Mouse (Mus musculus): ENCODE data around the gene Rnf214. TPM values are rescaled to one million over a fixed set of nuclear protein-coding genes. Genes with fewer than 3 reads are reported as not detected.
A peak's percentile ranks its signal among the peaks of the same experiment; 100 is the strongest.

The Rnf214 gene
- polyA plus RNA-seq, 1 experiment from 2014 or later: 29.5 TPM

GRCm38 (mm10) chr9:45854136-45854535 is 52.6 kb downstream of the Rnf214 start:
- Histone ChIP-seq H3K36me3 (ENCODE audit: insufficient read depth, low read length) (peaks cover 16% of the 10 kb centered on the region; the same call in 1 of the 2 replicates), H3K27ac (ENCODE audit: low read length) (no peak overlapping the region), H3K27me3 (replicated peaks; ENCODE audit: insufficient read depth, low read length) (no peaks in the 10 kb centered on the region), H3K4me1 (ENCODE audit: insufficient read depth, low read depth, low read length) (0 out of 2 replicates have a peak, but pooled peaks cover 3% of the 10 kb centered on the region), H3K9ac (replicated peaks; ENCODE audit: low read depth) (no peak overlapping the region), H3K4me3 (ENCODE audit: low read depth, low read length) (no peak overlapping the region), H3K4me2 (replicated peaks; ENCODE audit: low read depth, low read length) (no peak overlapping the region), H3K9me3 (ENCODE audit: low read length) (no peaks in the 10 kb centered on the region)
- no peak for DNase-seq (ENCODE audit: low spot score)
- WGBS: 85% methylated on average over 1 of the region's 1 CpGs
- TF ChIP-seq CTCF (IDR thresholded peaks at IDR 0.05) (no peak), EP300 (IDR thresholded peaks at IDR 0.05) (no peak)
- ATAC-seq: no peak

- ATAC-seq (no peak), DNase-seq (ENCODE audit: low spot score) (no peak)
- H3K4me1 ChIP-seq (ENCODE audit: insufficient read depth, low read depth, low read length): 0 out of 2 replicates have a peak, but pooled peaks cover 3% of the 10 kb centered on the region
- H3K36me3 ChIP-seq (ENCODE audit: insufficient read depth, low read length): peaks cover 13% of the 10 kb centered on the region; the same call in 1 of the 2 replicates
- H3K9me3 ChIP-seq (ENCODE audit: low read length): no peaks in the 10 kb centered on the region
- H3K27me3 ChIP-seq (replicated peaks; ENCODE audit: insufficient read depth, low read length): no peaks in the 10 kb centered on the region
- no peak for TF ChIP-seq EP300 (IDR thresholded peaks at IDR 0.05)
- TF ChIP-seq CTCF (IDR thresholded peaks at IDR 0.05): no peak
- H3K4me2 ChIP-seq (replicated peaks; ENCODE audit: low read depth, low read length): no peak overlapping the region
- H3K9ac ChIP-seq (replicated peaks; ENCODE audit: low read depth): no peak overlapping the region
- H3K4me3 ChIP-seq (ENCODE audit: low read depth, low read length): no peak overlapping the region
- WGBS: 96% methylated on average over 2 of the region's 2 CpGs
- no peak overlapping the region for H3K27ac ChIP-seq (ENCODE audit: low read length)
Measured at GRCm38 (mm10) chr9:45853695-45854094, 53.0 kb downstream of the Rnf214 start.

DNA sequence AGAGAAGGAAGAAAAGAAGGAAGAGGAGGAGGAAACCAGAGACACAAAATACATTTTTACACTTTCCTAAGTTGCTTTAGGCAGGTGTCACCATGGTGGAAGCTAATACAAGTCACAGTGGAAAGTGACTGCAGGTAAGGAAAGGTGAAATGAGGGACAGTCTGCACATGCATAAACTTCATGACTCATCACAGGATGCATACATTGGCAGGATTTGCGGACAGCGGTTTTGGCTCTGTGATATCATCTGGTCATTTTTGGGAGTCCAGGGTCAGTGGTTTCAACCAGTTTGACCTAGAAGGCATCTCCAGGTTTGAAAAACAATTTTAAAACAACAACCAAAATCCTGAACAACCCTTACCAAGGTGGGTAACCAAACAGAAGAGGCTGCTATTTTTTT is 54.9 kb downstream of the Rnf214 start:
- Histone ChIP-seq H3K9ac (replicated peaks; ENCODE audit: low read depth) (no peak overlapping the region), H3K27ac (ENCODE audit: low read length) (no peak overlapping the region), H3K4me3 (ENCODE audit: low read depth, low read length) (no peak overlapping the region), H3K36me3 (ENCODE audit: insufficient read depth, low read length) (no peaks in the 10 kb centered on the region), H3K4me1 (ENCODE audit: insufficient read depth, low read depth, low read length) (0 out of 2 replicates have a peak, but pooled peaks cover 3% of the 10 kb centered on the region), H3K27me3 (replicated peaks; ENCODE audit: insufficient read depth, low read length) (no peaks in the 10 kb centered on the region), H3K4me2 (replicated peaks; ENCODE audit: low read depth, low read length) (no peak overlapping the region), H3K9me3 (ENCODE audit: low read length) (no peaks in the 10 kb centered on the region)
- WGBS: 95% methylated on average over 2 of the region's 2 CpGs
- DNase-seq (ENCODE audit: low spot score) (no peak), ATAC-seq (no peak)
- TF ChIP-seq EP300 (IDR thresholded peaks at IDR 0.05) (no peak), CTCF (IDR thresholded peaks at IDR 0.05) (no peak)

DNA sequence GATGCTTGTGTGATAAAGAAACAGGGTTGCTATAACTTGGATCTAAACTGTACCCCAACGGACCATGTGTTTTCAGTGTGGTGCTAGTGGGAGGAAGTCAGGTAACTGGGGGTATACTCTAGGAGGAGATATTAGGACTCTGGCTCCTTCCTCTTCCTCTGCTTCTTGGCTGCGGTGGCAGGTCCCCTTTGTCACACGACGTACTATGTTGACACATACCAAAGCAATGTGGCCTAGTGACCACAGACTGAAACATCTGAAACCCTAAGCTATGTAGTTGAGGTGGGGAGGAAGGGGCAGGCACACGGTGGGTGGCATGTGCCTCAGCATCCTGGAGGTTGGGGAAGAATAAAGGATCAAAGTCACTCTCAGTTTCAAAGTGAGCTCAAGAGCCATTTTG is 55.4 kb downstream of the Rnf214 start:
- Histone ChIP-seq H3K4me1 (ENCODE audit: insufficient read depth, low read depth, low read length) (0 out of 2 replicates have a peak, but pooled peaks cover 3% of the 10 kb centered on the region), H3K36me3 (ENCODE audit: insufficient read depth, low read length) (no peaks in the 10 kb centered on the region), H3K9ac (replicated peaks; ENCODE audit: low read depth) (no peak overlapping the region), H3K27ac (ENCODE audit: low read length) (no peak overlapping the region), H3K4me2 (replicated peaks; ENCODE audit: low read depth, low read length) (no peak overlapping the region), H3K27me3 (replicated peaks; ENCODE audit: insufficient read depth, low read length) (no peaks in the 10 kb centered on the region), H3K9me3 (ENCODE audit: low read length) (no peaks in the 10 kb centered on the region), H3K4me3 (ENCODE audit: low read depth, low read length) (no peak overlapping the region)
- WGBS: 32% methylated on average over 5 of the region's 5 CpGs
- ATAC-seq (no peak), DNase-seq (ENCODE audit: low spot score) (no peak)
- TF ChIP-seq CTCF (IDR thresholded peaks at IDR 0.05): no peak
- TF ChIP-seq EP300 (IDR thresholded peaks at IDR 0.05): no peak

DNA sequence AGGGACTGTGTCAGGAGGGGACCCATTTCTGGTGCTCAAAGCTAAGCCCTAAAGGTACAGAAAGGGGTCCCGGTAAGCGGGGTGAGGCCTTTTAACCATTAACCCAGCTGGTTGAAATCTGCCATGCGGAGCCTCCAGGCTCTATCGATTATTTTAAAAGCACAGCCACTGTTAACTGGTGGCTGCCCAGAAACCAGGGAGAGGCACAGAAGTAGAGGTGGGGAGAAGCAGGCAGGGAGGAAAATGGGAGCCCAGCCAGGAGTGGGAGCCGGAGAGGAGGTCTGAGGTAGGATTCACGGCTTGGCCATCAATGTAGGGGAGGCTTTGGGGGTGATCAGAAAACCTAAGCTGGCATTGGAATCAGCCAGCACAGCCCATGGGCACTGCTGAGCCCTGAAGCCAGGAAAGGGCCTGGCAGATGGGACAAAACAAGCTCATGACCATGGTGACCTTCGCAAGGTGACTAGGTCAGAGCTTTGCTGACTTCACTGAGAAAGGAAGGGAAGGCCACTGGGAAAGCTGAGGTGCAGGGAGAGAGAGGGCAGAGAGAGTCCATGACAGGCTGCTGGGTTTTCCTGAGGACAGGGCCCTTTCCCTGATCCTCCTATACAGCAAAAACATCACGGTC is 56.1 kb downstream of the Rnf214 start:
- WGBS: 74% methylated on average over 8 of the region's 8 CpGs
- Histone ChIP-seq H3K4me2 (replicated peaks; ENCODE audit: low read depth, low read length) (no peak overlapping the region), H3K27me3 (replicated peaks; ENCODE audit: insufficient read depth, low read length) (no peaks in the 10 kb centered on the region), H3K4me1 (ENCODE audit: insufficient read depth, low read depth, low read length) (0 out of 2 replicates have a peak, but pooled peaks cover 3% of the 10 kb centered on the region), H3K4me3 (ENCODE audit: low read depth, low read length) (no peak overlapping the region), H3K9ac (replicated peaks; ENCODE audit: low read depth) (no peak overlapping the region), H3K27ac (ENCODE audit: low read length) (peak overlapping the region; percentile 59; the same call in 1 of the 2 replicates), H3K9me3 (ENCODE audit: low read length) (no peaks in the 10 kb centered on the region), H3K36me3 (ENCODE audit: insufficient read depth, low read length) (no peaks in the 10 kb centered on the region)
- no peak for ATAC-seq
- DNase-seq (ENCODE audit: low spot score): no peak
- TF ChIP-seq EP300 (IDR thresholded peaks at IDR 0.05): no peak
- TF ChIP-seq CTCF (IDR thresholded peaks at IDR 0.05): no peak

- Histone ChIP-seq H3K4me3 (ENCODE audit: low read depth, low read length) (no peak overlapping the region), H3K4me2 (replicated peaks; ENCODE audit: low read depth, low read length) (no peak overlapping the region), H3K27me3 (replicated peaks; ENCODE audit: insufficient read depth, low read length) (no peaks in the 10 kb centered on the region), H3K36me3 (ENCODE audit: insufficient read depth, low read length) (no peaks in the 10 kb centered on the region), H3K4me1 (ENCODE audit: insufficient read depth, low read depth, low read length) (0 out of 2 replicates have a peak, but pooled peaks cover 3% of the 10 kb centered on the region), H3K9ac (replicated peaks; ENCODE audit: low read depth) (no peak overlapping the region), H3K27ac (ENCODE audit: low read length) (peak overlapping the region; percentile 59; the same call in 1 of the 2 replicates), H3K9me3 (ENCODE audit: low read length) (no peaks in the 10 kb centered on the region)
- DNase-seq (ENCODE audit: low spot score) (peak; percentile 62), ATAC-seq (peak; percentile 69; the same call in 1 of the 2 replicates)
- no peak for TF ChIP-seq EP300 (IDR thresholded peaks at IDR 0.05)
- TF ChIP-seq CTCF (IDR thresholded peaks at IDR 0.05): no peak
- 47% methylated on average over 9 of the region's 9 CpGs for WGBS
Measured at GRCm38 (mm10) chr9:45849528-45850408, 56.9 kb downstream of the Rnf214 start.

Data from lung, postnatal 0 days (tissue).